Mouse (Mus musculus) bone marrow, adult 2 months (tissue): ENCODE data around the gene Rbm34. TPM values are rescaled to one million over a fixed set of nuclear protein-coding genes. Genes with fewer than 3 reads are reported as not detected.
A peak's percentile ranks its signal among the peaks of the same experiment; 100 is the strongest.

ENCODE experiments used
- H3K27ac ChIP-seq: fragments of 200-500 bp; 2 replicates; pipeline ENCODE4 v1.5.1; 2012; ENCODE audit warnings: low read depth, mild to moderate bottlenecking, control low read depth, inconsistent platforms, low read length; ENCODE audit not compliant: control insufficient read depth, poor library complexity, insufficient read depth
- H3K4me1 ChIP-seq: fragments of 200-500 bp; 2 replicates; pipeline ENCODE4 v1.6.1; 2011; ENCODE audit warnings: low read length; ENCODE audit not compliant: control insufficient read depth, insufficient read depth
- H3K4me3 ChIP-seq: fragments of 200-500 bp; replicated peaks from 2 replicates; pipeline ENCODE3; 2011; ENCODE audit warnings: mild to moderate bottlenecking, low read depth, low read length, control low read depth; ENCODE audit not compliant: control insufficient read depth
- CTCF ChIP-seq: fragments of 200-500 bp; IDR thresholded peaks from 2 replicates; pipeline ENCODE4 v1.5.1; 2011; ENCODE audit warnings: low read length, control low read depth; ENCODE audit not compliant: control insufficient read depth, insufficient read depth
- POLR2A ChIP-seq: fragments of 200-500 bp; IDR thresholded peaks from 2 replicates; pipeline ENCODE4 v1.6.1; 2011; ENCODE audit warnings: low read depth, mild to moderate bottlenecking, control low read depth, low read length, borderline replicate concordance; ENCODE audit not compliant: control insufficient read depth
- WGBS: fragments of 180-500 bp; shearing (Covaris S2); methylation state at CpG from one replicate; pipeline ENCODE4 v1.1.7; 2018; 5-methylcytosine and 5-hydroxymethylcytosine counted together
- polyA plus RNA-seq: library from polyadenylated mRNA; stranded (reverse); fragments of >200 nt; gene quantifications from 2 replicates; pipeline ENCODE4 v1.2.4, GENCODE M21; 2011; ENCODE audit warnings: low replicate concordance; ENCODE audit not compliant: missing spikeins, insufficient read depth, insufficient read length

The Rbm34 gene
- polyA plus RNA-seq, 1 experiment, result 17.9 TPM

DNA sequence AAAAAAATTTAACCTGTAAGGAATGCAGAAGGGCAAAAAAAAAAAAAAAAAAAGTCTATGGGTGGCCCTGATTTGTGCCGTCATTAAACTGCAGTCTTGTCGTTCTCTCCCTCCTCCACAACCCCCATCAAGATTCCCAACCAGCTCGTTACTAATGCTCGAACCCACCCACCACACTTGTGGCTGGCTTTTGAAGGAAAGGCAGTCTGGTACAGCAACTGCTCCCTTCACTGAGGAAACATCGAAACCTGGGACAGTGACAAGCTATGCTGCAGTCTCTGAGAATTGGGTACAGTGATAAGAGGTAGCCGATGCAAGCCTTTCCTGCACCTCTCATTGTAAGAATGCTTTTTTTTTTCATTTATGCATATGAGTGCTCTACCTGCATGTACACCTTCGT lies 24.4 kb downstream of the Rbm34 start:
- Histone ChIP-seq H3K4me1 (peaks cover 6% of the 10 kb centered on the region; the same call in 1 of the 2 replicates), H3K27ac (no peak overlapping the region), H3K4me3 (no peak overlapping the region)
- TF ChIP-seq CTCF (no peak), POLR2A (no peak)
- 88% methylated on average over 7 of the region's 7 CpGs for WGBS

DNA sequence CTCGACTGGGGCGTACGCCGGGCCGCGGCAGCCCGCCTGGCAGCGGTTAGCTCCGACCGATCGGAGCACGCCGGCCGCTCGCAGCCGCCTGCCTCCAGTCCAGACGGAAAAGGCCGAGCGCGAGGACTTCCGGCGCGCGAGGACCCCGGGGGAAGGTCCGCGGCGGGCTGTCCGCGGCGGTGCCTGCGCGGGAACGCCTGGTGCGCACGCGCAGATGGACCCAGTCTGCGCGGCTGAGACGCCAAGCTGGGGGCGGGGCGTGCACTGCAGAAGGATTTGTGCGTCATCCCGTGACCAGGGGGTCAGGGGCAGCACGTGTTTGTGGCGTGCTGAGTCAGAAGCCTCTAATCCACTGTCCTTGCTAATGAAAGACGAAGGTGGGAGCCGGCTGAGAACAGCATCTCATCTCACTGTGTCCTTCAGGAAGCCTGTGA lies 25.1 kb downstream of the Rbm34 start, which contains the start of gene Tomm20:
Tomm20 (minus strand) TSS at position 115 of the 434 bp plus-strand sequence.
- WGBS, result under 1% methylated on average over 48 of the region's 48 CpGs
- TF ChIP-seq POLR2A (peak; percentile 41; the same call in 1 of the 2 replicates), CTCF (no peak)
- Histone ChIP-seq H3K4me3 (peak within 1 kb of the TSS; percentile 95), H3K27ac (peak within 1 kb of the TSS; percentile 79), H3K4me1 (peaks cover 6% of the 10 kb centered on the region; the same call in 1 of the 2 replicates)

DNA sequence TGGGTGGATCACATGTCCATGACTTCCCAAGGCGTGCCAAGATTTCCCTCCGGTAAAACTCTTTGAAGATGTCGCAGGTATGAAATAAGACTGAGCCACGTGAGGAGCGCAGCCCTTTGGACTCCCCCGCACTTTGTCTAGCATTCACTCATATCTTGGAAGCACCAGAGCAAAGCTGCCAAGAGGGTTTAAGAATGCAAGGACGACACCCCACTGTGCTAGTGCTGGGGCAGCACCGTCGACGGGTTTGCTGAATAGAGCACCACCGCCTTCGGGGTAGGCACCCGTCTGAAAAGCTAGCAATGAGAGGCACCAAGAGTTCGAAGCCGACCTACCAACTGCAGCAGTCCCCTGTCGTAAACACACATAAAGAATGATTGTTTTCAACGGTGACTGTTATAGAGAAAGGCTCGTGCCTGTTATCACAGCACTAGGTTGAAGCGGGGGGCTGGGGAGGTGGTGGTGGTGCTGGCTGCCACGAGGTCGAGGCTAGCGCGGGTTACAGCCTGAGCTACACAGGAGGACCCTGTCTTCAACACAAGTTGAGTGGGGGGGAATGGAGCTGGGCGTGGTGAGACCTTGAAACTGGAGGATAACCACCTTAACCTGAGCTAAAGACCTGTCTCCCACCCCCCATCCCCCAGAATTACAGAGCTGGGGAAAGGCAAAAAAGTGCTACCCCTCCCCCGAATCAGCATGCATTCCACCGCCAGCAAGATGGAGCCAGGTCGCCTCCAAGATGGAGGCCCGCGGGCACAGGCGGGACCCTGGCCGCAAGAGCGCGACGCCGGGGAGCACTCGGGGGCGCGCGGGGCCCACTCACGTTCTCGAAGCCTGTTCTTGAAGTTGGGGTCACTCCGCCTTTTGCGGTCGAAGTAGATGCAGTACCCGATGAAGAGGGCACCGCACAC lies 25.8 kb downstream of the Rbm34 start:
- peaks cover 6% of the 10 kb centered on the region; the same call in 1 of the 2 replicates for H3K4me1 ChIP-seq
- TF ChIP-seq CTCF (no peak), POLR2A (no peak)
- peak overlapping the region; percentile 95 for H3K4me3 ChIP-seq
- peak overlapping the region; percentile 79 for H3K27ac ChIP-seq
- WGBS, result under 1% methylated on average over 46 of the region's 46 CpGs

DNA sequence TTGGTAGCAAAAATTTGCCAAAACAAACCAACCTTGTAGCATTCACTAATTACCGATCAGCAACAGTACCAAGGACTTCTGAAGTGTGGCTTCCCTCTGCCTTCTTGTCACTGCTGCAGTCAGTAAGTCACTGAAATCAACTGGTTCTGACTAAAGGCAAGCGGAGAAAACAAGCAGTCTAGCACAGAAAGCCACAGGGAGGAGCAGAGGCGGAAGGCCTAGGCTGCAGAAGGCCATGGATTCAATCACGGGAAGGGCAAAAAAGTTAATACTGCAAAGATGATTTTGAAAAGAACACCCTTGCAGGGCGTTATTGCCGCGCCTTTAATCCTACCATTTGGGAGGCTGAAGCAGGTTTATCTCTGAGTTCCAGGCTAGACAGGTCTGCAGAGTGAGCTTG lies 27.3 kb downstream of the Rbm34 start:
- H3K27ac ChIP-seq, result no peak overlapping the region
- WGBS, result 70% methylated on average over 7 of the region's 7 CpGs
- no peak overlapping the region for H3K4me3 ChIP-seq
- peaks cover 6% of the 10 kb centered on the region; the same call in 1 of the 2 replicates for H3K4me1 ChIP-seq
- TF ChIP-seq CTCF (no peak), POLR2A (no peak)

GRCm38 (mm10) chr8:126937337-126937736 lies 33.5 kb downstream of the Rbm34 start:
- no peak for TF ChIP-seq CTCF
- no peak for TF ChIP-seq POLR2A
- 91% methylated on average over 3 of the region's 3 CpGs for WGBS
- Histone ChIP-seq H3K4me1 (no peaks in the 10 kb centered on the region), H3K27ac (no peak overlapping the region), H3K4me3 (no peak overlapping the region)

DNA sequence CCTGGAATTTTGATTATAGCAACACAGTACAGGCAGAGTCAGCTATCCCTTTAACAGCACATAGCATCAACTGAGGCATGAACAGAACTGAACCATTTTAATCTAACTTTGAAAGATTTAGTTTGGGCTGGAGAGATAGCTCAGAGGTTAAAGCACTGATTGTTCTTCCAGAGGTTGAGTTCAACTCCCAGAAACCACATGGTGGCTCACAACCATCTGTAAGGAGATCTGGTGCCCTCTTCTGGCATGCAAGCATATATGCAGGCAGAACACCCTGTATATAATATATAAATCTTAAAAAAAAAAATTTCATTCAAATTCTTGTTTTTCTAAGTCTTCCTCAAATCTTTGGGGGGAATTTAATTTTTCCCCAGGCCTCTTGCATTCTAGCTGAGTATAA lies 34.9 kb downstream of the Rbm34 start:
- TF ChIP-seq POLR2A, result no peak
- peak; percentile 34; the same call in 1 of the 2 replicates for TF ChIP-seq CTCF
- H3K4me3 ChIP-seq, result no peak overlapping the region
- H3K27ac ChIP-seq, result no peak overlapping the region
- no peaks in the 10 kb centered on the region for H3K4me1 ChIP-seq

DNA sequence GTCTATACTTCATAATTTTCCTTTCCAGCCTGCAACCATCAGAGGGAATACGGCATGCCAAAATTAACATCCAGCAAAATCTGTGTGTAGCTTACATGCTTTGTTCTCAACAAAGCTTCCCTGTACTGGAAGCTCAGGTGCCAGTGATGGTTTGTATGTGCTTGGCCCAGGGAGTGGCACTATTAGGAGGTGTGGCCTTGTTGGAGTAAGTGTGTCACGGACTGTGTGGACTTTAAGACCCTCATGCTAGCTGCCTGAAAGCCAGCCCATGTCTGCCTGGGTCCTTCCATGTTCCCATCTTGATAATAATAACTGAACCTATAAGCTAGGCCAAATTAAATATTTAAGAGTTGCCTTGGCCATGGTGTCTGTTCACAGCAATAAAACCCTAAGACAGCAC lies 35.5 kb downstream of the Rbm34 start:
- H3K4me1 ChIP-seq, result no peaks in the 10 kb centered on the region
- WGBS, result 95% methylated on average over 2 of the region's 2 CpGs
- TF ChIP-seq CTCF (no peak), POLR2A (no peak)

GRCm38 (mm10) chr8:126932656-126933055 lies 38.2 kb downstream of the Rbm34 start:
- Histone ChIP-seq H3K27ac (no peak overlapping the region), H3K4me1 (peaks cover 5% of the 10 kb centered on the region), H3K4me3 (no peak overlapping the region)
- TF ChIP-seq POLR2A (no peak), CTCF (no peak)
- 77% methylated on average over 1 of the region's 1 CpGs for WGBS

More for the DNA sequence above, 35.5 kb downstream of the Rbm34 start:
- Histone ChIP-seq H3K4me3 (no peak overlapping the region), H3K27ac (no peak overlapping the region)

DNA sequence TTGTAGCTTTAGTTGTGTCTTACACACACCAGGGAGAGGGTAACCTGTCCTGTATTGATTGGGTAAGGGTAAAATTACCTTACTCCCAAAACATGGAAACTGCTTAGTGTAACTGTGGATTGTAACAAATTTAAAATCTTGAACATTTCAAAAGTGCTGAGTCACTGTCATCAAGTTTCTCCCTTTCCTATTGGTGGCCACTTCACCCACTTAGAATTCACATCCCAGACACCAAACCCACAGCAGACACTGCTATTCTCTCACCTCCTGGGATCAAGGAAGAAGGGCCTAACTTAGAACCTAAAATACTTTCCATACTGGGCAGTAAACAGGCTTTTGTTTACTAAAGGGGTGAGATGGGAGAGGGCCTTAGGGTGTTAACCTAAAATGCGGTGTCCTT lies 38.6 kb downstream of the Rbm34 start:
- Histone ChIP-seq H3K27ac (no peak overlapping the region), H3K4me3 (no peak overlapping the region), H3K4me1 (peaks cover 5% of the 10 kb centered on the region)
- TF ChIP-seq POLR2A, result no peak
- TF ChIP-seq CTCF, result no peak
- WGBS, result 98% methylated on average over 1 of the region's 1 CpGs
